9 mouse cellular contexts compared by ENCODE assay signal in the genomic region with DNA sequence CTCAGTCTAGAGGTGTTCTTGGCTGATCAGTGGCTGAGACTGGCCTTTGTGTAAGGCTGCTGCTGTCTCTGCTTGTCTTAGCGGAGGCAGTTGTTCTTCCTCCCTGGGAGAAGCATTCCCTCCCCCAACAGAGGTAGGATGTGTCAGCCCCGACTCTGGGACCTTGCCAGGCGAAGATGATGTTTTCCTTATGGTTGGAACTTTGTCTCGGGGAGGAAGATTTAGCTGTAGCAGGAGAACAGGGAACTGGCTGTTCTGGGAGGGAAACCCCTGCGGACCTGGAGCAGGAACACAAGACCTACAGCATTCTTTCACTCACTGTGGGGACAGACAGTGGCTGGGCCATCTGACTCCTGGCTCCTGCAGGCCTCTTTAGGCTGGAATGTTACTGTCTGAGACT. TPM values are rescaled to one million over a fixed set of nuclear protein-coding genes. Genes with fewer than 3 reads are reported as not detected.
DNase-seq lines count a peak whose midpoint lies in the region; ATAC-seq lines count a peak whose summit lies in the region.
"Had no signal": no experiment of that assay in that cellular context is flagged by ENCODE, and none has a peak within 500 bp of the region (broad histone marks: within the 10 kb centered on the region; RNA-seq: fewer than 3 reads in every experiment).

No protein-coding gene starts in this region.

- H3K9ac ChIP-seq in lung, embryonic 16.5 days (ENCODE audit: low read length) = no peak overlapping the region
- H3K9ac ChIP-seq in midbrain, embryonic 11.5 days (ENCODE audit: low read length) = no peak overlapping the region
- H3K9ac ChIP-seq: liver, embryonic 14.5 days had no signal

- ATAC-seq in lung, embryonic 16.5 days (ENCODE audit: low read depth) = peak; percentile 57
- ATAC-seq in midbrain, embryonic 11.5 days (ENCODE audit: low FRiP score) = no peak

- peaks cover 52% of the 10 kb centered on the region for H3K4me1 ChIP-seq in heart, embryonic 10.5 days
- peaks cover 23% of the 10 kb centered on the region for H3K4me1 ChIP-seq in lung, embryonic 16.5 days (replicated peaks; ENCODE audit: control insufficient read depth, insufficient read depth, low read length)
- no peaks in the 10 kb centered on the region for H3K4me1 ChIP-seq in midbrain, embryonic 11.5 days (ENCODE audit: control insufficient read depth, insufficient read depth, low read length)

- peak overlapping the region; percentile 69 for H3K27ac ChIP-seq in heart, embryonic 10.5 days
- H3K27ac ChIP-seq in lung, embryonic 16.5 days (ENCODE audit: low read length) = 0 out of 2 replicates have a peak overlapping the region, but pooled peaks have one; percentile 19
- H3K27ac ChIP-seq in midbrain, embryonic 11.5 days (ENCODE audit: low read depth, low read length) = no peak overlapping the region
- H3K27ac ChIP-seq: liver, embryonic 14.5 days had no signal

- DNase-seq in frontal cortex, adult 2 months (ENCODE audit: extremely low spot score in 1 of 2, low spot score in 1 of 2) = peak; percentile 9 to 68
- DNase-seq in frontal cortex, postnatal 14 days (ENCODE audit: low spot score in 2 of 2) = no peak
- DNase-seq in brain, adult 2 months (ENCODE audit: low read depth, low spot score) = peak; percentile 65
- no peak for DNase-seq in heart, embryonic 10.5 days (ENCODE audit: low spot score)
- no peak for DNase-seq in embryo, embryonic 10 days (ENCODE audit: low spot score)
- no peak for DNase-seq in midbrain, embryonic 11.5 days (ENCODE audit: low spot score, missing footprints)
- DNase-seq in adrenal gland, adult (ENCODE audit: inconsistent age in 2 of 2, low spot score in 1 of 2) = no peak

- no peaks in the 10 kb centered on the region for H3K9me3 ChIP-seq in heart, embryonic 10.5 days
- no peaks in the 10 kb centered on the region for H3K9me3 ChIP-seq in lung, embryonic 16.5 days (ENCODE audit: control insufficient read depth, low read length)
- no peaks in the 10 kb centered on the region for H3K9me3 ChIP-seq in midbrain, embryonic 11.5 days (ENCODE audit: control insufficient read depth, low read length)

- H3K4me2 ChIP-seq in lung, embryonic 16.5 days (ENCODE audit: low read depth, low read length) = no peak overlapping the region
- H3K4me2 ChIP-seq in midbrain, embryonic 11.5 days = no peak overlapping the region

- H3K4me3 ChIP-seq in heart, embryonic 10.5 days = no peak overlapping the region
- no peak overlapping the region for H3K4me3 ChIP-seq in lung, embryonic 16.5 days (ENCODE audit: low read length)
- H3K4me3 ChIP-seq in midbrain, embryonic 11.5 days (ENCODE audit: low read depth, low read length) = no peak overlapping the region

- peaks cover 82% of the 10 kb centered on the region for H3K36me3 ChIP-seq in heart, embryonic 10.5 days
- no peaks in the 10 kb centered on the region for H3K36me3 ChIP-seq in lung, embryonic 16.5 days (ENCODE audit: control insufficient read depth, insufficient read depth, low read length)
- no peaks in the 10 kb centered on the region for H3K36me3 ChIP-seq in midbrain, embryonic 11.5 days (ENCODE audit: control insufficient read depth, insufficient read depth, low read length)

- no peaks in the 10 kb centered on the region for H3K27me3 ChIP-seq in heart, embryonic 10.5 days (ENCODE audit: insufficient read depth, poor library complexity, severe bottlenecking)
- H3K27me3 ChIP-seq in lung, embryonic 16.5 days (ENCODE audit: control insufficient read depth, insufficient read depth, low read depth, low read length) = no peaks in the 10 kb centered on the region
- no peaks in the 10 kb centered on the region for H3K27me3 ChIP-seq in midbrain, embryonic 11.5 days (ENCODE audit: control insufficient read depth, insufficient read depth, low read length)

- 46% methylated on average over 5 of the region's 5 CpGs for WGBS in heart, embryonic 10.5 days
- whole genome bisulfite sequencing in lung, embryonic 16.5 days = 21% methylated on average over 5 of the region's 5 CpGs
- 60% methylated on average over 5 of the region's 5 CpGs for WGBS in midbrain, embryonic 11.5 days

RNA-seq across cellular contexts. Expression of a gene that starts 15.1 kb away (rescaled TPM):
- polyA plus RNA-seq in frontal cortex, adult 2 months (2012; rRNA removed) = 0.59 and 0.60 TPM in 2 replicates
- 15.1 and 31.8 TPM in 2 replicates for polyA plus RNA-seq in heart, embryonic 10.5 days (2016; fragmentation: Nextera tagmentation; extraction: Ambion mirVana)
- polyA plus RNA-seq in lung, embryonic 16.5 days (2015; fragmentation: Nextera tagmentation; extraction: Ambion mirVana) = 0.97 TPM in 2 replicates
- 0.11 and 0.26 TPM in 2 replicates for polyA plus RNA-seq in midbrain, embryonic 11.5 days (2014; fragmentation: Nextera tagmentation; extraction: Ambion mirVana)

RNA-seq across cellular contexts. Expression of a gene that starts 42.1 kb away (rescaled TPM):
- 0.34 and 0.42 TPM in 2 replicates for polyA plus RNA-seq in frontal cortex, adult 2 months (2012; rRNA removed)
- 0.09 and 0.17 TPM in 2 replicates for polyA plus RNA-seq in heart, embryonic 10.5 days (2016; fragmentation: Nextera tagmentation; extraction: Ambion mirVana)
- 0.06 TPM in 1 of 2 replicates, not detected in the other for polyA plus RNA-seq in lung, embryonic 16.5 days (2015; fragmentation: Nextera tagmentation; extraction: Ambion mirVana)
- polyA plus RNA-seq in midbrain, embryonic 11.5 days (2014; fragmentation: Nextera tagmentation; extraction: Ambion mirVana) = 0.06 and 0.07 TPM in 2 replicates

Comparison
In these comparisons a context has a peak if more than half of its experiments do, and no peak if none do; other contexts are left out.
1. DNase-seq: peak in frontal cortex, adult 2 months (2 of 2) and brain, adult 2 months (single experiment); none in frontal cortex, postnatal 14 days (0 of 2), heart, embryonic 10.5 days (single experiment), embryo, embryonic 10 days (single experiment), midbrain, embryonic 11.5 days (single experiment) and adrenal gland, adult (0 of 2).